Mouse (Mus musculus) embryonic facial prominence, embryonic 12.5 days (tissue): ENCODE data around the gene Tm4sf19. TPM values are rescaled to one million over a fixed set of nuclear protein-coding genes. Genes with fewer than 3 reads are reported as not detected.

ENCODE experiments used
- ATAC-seq: fragments of 200-750 bp; cut with Nextera tagmentation; 2 replicates; pipeline ENCODE4 v1.8.0; 2017; ENCODE audit not compliant: insufficient number of reproducible peaks, insufficient read depth, low FRiP score, low TSS enrichment
- H3K27ac ChIP-seq: fragments of 300-500 bp; sonication (generic); 2 replicates; pipeline ENCODE4 v1.5.1; 2016; ENCODE audit warnings: mild to moderate bottlenecking
- H3K27me3 ChIP-seq: fragments of 300-500 bp; sonication (generic); 2 replicates; pipeline ENCODE4 v1.6.1; 2016; ENCODE audit warnings: mild to moderate bottlenecking, moderate library complexity
- H3K36me3 ChIP-seq: fragments of 300-500 bp; sonication (generic); 2 replicates; pipeline ENCODE4 v1.6.1; 2016; ENCODE audit warnings: mild to moderate bottlenecking
- H3K4me1 ChIP-seq: fragments of 300-500 bp; sonication (generic); 2 replicates; pipeline ENCODE4 v1.6.1; 2016
- H3K4me2 ChIP-seq: fragments of 300-500 bp; sonication (generic); replicated peaks from 2 replicates; pipeline ENCODE4 v1.6.1; 2016; ENCODE audit warnings: mild to moderate bottlenecking, moderate library complexity
- H3K4me3 ChIP-seq: fragments of 300-500 bp; sonication (generic); 2 replicates; pipeline ENCODE4 v1.5.1; 2016; ENCODE audit warnings: mild to moderate bottlenecking
- H3K9ac ChIP-seq: fragments of 300-500 bp; sonication (generic); 2 replicates; pipeline ENCODE4 v1.6.1; 2016; ENCODE audit warnings: mild to moderate bottlenecking, moderate library complexity
- H3K9me3 ChIP-seq: fragments of 300-500 bp; sonication (generic); 2 replicates; pipeline ENCODE4 v1.6.1; 2016; ENCODE audit warnings: mild to moderate bottlenecking, moderate library complexity
- WGBS: fragments of 180-500 bp; shearing (Covaris S2); methylation state at CpG from one replicate; pipeline ENCODE4 v1.1.7; 2016; 5-methylcytosine and 5-hydroxymethylcytosine counted together
- polyA plus RNA-seq: library from polyadenylated mRNA; unstranded; fragments of >200 nt; fragmentation: Nextera tagmentation; extraction: Ambion mirVana; gene quantifications from 2 replicates; pipeline ENCODE4 v1.2.1, GENCODE M21; 2016

The Tm4sf19 gene
- not detected in 2 replicates for polyA plus RNA-seq

GRCm38 (mm10) chr16:32400267-32400666 lies at the start of gene Tm4sf19:
Tm4sf19 (plus strand) TSS chr16:32400506.
- Histone ChIP-seq H3K9me3 (no peaks in the 10 kb centered on the region), H3K27me3 (no peaks in the 10 kb centered on the region), H3K27ac (no peak within 1 kb of the TSS), H3K9ac (no peak within 1 kb of the TSS), H3K4me2 (no peak within 1 kb of the TSS), H3K4me3 (no peak within 1 kb of the TSS), H3K4me1 (peaks cover 13% of the 10 kb centered on the region; the same call in 1 of the 2 replicates), H3K36me3 (no peaks in the 10 kb centered on the region)
- 91% methylated on average over 7 of the region's 7 CpGs for WGBS
- ATAC-seq: no peak

GRCm38 (mm10) chr16:32350776-32351175 lies 49.5 kb upstream of the Tm4sf19 start:
- ATAC-seq: no peak
- 83% methylated on average over 3 of the region's 3 CpGs for WGBS
- Histone ChIP-seq H3K36me3 (peaks cover 22% of the 10 kb centered on the region), H3K27ac (no peak overlapping the region), H3K4me2 (no peak overlapping the region), H3K4me3 (no peak overlapping the region), H3K9me3 (no peaks in the 10 kb centered on the region), H3K9ac (no peak overlapping the region), H3K4me1 (no peaks in the 10 kb centered on the region), H3K27me3 (no peaks in the 10 kb centered on the region)

- H3K9ac ChIP-seq: no peak overlapping the region
- no peak overlapping the region for H3K27ac ChIP-seq
- 92% methylated on average over 2 of the region's 2 CpGs for WGBS
- H3K4me3 ChIP-seq: no peak overlapping the region
- H3K4me1 ChIP-seq: no peaks in the 10 kb centered on the region
- no peaks in the 10 kb centered on the region for H3K27me3 ChIP-seq
- ATAC-seq: no peak
- H3K4me2 ChIP-seq: no peak overlapping the region
- H3K9me3 ChIP-seq: no peaks in the 10 kb centered on the region
- H3K36me3 ChIP-seq: peaks cover 33% of the 10 kb centered on the region
Measured at GRCm38 (mm10) chr16:32363530-32363929, 36.8 kb upstream of the Tm4sf19 start.

GRCm38 (mm10) chr16:32371351-32371750 lies 29.0 kb upstream of the Tm4sf19 start:
- H3K27ac ChIP-seq: no peak overlapping the region
- H3K4me3 ChIP-seq: no peak overlapping the region
- no peak for ATAC-seq
- no peaks in the 10 kb centered on the region for H3K27me3 ChIP-seq
- H3K9ac ChIP-seq: no peak overlapping the region
- no peaks in the 10 kb centered on the region for H3K4me1 ChIP-seq
- no peak overlapping the region for H3K4me2 ChIP-seq
- H3K36me3 ChIP-seq: peaks cover 60% of the 10 kb centered on the region
- no peaks in the 10 kb centered on the region for H3K9me3 ChIP-seq
- 87% methylated on average over 4 of the region's 4 CpGs for WGBS

GRCm38 (mm10) chr16:32379575-32379974 lies 20.7 kb upstream of the Tm4sf19 start:
- Histone ChIP-seq H3K4me3 (no peak overlapping the region), H3K27me3 (no peaks in the 10 kb centered on the region), H3K4me2 (no peak overlapping the region), H3K4me1 (no peaks in the 10 kb centered on the region), H3K9me3 (no peaks in the 10 kb centered on the region), H3K27ac (no peak overlapping the region), H3K9ac (no peak overlapping the region), H3K36me3 (peaks cover 79% of the 10 kb centered on the region)
- 97% methylated on average over 2 of the region's 2 CpGs for WGBS
- no peak for ATAC-seq

- no peak overlapping the region for H3K4me3 ChIP-seq
- no peak overlapping the region for H3K4me2 ChIP-seq
- no peak for ATAC-seq
- no peak overlapping the region for H3K9ac ChIP-seq
- H3K36me3 ChIP-seq: peaks cover 70% of the 10 kb centered on the region
- H3K27me3 ChIP-seq: no peaks in the 10 kb centered on the region
- no peaks in the 10 kb centered on the region for H3K4me1 ChIP-seq
- no peaks in the 10 kb centered on the region for H3K9me3 ChIP-seq
- H3K27ac ChIP-seq: no peak overlapping the region
Measured at GRCm38 (mm10) chr16:32382901-32383300, 17.4 kb upstream of the Tm4sf19 start.

- Histone ChIP-seq H3K4me3 (no peak overlapping the region), H3K27ac (no peak overlapping the region), H3K27me3 (no peaks in the 10 kb centered on the region), H3K9ac (no peak overlapping the region), H3K9me3 (no peaks in the 10 kb centered on the region), H3K36me3 (peaks cover 50% of the 10 kb centered on the region), H3K4me2 (no peak overlapping the region), H3K4me1 (no peaks in the 10 kb centered on the region)
- 86% methylated on average over 2 of the region's 2 CpGs for WGBS
- no peak for ATAC-seq
Measured at GRCm38 (mm10) chr16:32384885-32385284, 15.4 kb upstream of the Tm4sf19 start.

GRCm38 (mm10) chr16:32386826-32387225 lies 13.5 kb upstream of the Tm4sf19 start:
- Histone ChIP-seq H3K27me3 (no peaks in the 10 kb centered on the region), H3K9ac (no peak overlapping the region), H3K36me3 (peaks cover 44% of the 10 kb centered on the region), H3K9me3 (no peaks in the 10 kb centered on the region), H3K4me1 (no peaks in the 10 kb centered on the region), H3K4me3 (no peak overlapping the region), H3K27ac (no peak overlapping the region), H3K4me2 (no peak overlapping the region)
- no peak for ATAC-seq
- 89% methylated on average over 3 of the region's 3 CpGs for WGBS

GRCm38 (mm10) chr16:32389049-32389448 lies 11.3 kb upstream of the Tm4sf19 start:
- Histone ChIP-seq H3K4me2 (no peak overlapping the region), H3K4me3 (no peak overlapping the region), H3K9me3 (no peaks in the 10 kb centered on the region), H3K27ac (no peak overlapping the region), H3K4me1 (no peaks in the 10 kb centered on the region), H3K9ac (no peak overlapping the region), H3K36me3 (peaks cover 36% of the 10 kb centered on the region), H3K27me3 (no peaks in the 10 kb centered on the region)
- no peak for ATAC-seq

GRCm38 (mm10) chr16:32389841-32390240 lies 10.5 kb upstream of the Tm4sf19 start:
- Histone ChIP-seq H3K9ac (no peak overlapping the region), H3K4me1 (no peaks in the 10 kb centered on the region), H3K36me3 (peaks cover 33% of the 10 kb centered on the region), H3K4me2 (no peak overlapping the region), H3K9me3 (no peaks in the 10 kb centered on the region), H3K27ac (no peak overlapping the region), H3K27me3 (no peaks in the 10 kb centered on the region), H3K4me3 (no peak overlapping the region)
- 89% methylated on average over 3 of the region's 3 CpGs for WGBS
- ATAC-seq: no peak

- no peak for ATAC-seq
- WGBS: 86% methylated on average over 3 of the region's 3 CpGs
- peaks cover 24% of the 10 kb centered on the region for H3K36me3 ChIP-seq
- no peaks in the 10 kb centered on the region for H3K9me3 ChIP-seq
- no peak overlapping the region for H3K4me3 ChIP-seq
- H3K9ac ChIP-seq: no peak overlapping the region
- no peaks in the 10 kb centered on the region for H3K27me3 ChIP-seq
- H3K4me2 ChIP-seq: no peak overlapping the region
- H3K27ac ChIP-seq: no peak overlapping the region
- H3K4me1 ChIP-seq: peaks cover 5% of the 10 kb centered on the region; the same call in 1 of the 2 replicates
Measured at GRCm38 (mm10) chr16:32390882-32391281, 9.4 kb upstream of the Tm4sf19 start.

- Histone ChIP-seq H3K27ac (0 out of 2 replicates have a peak overlapping the region, but pooled peaks have one; percentile 70), H3K4me1 (peaks cover 13% of the 10 kb centered on the region; the same call in 1 of the 2 replicates), H3K4me2 (no peak overlapping the region), H3K9me3 (no peaks in the 10 kb centered on the region), H3K4me3 (no peak overlapping the region), H3K9ac (no peak overlapping the region), H3K27me3 (no peaks in the 10 kb centered on the region), H3K36me3 (peaks cover 12% of the 10 kb centered on the region)
- 61% methylated on average over 6 of the region's 6 CpGs for WGBS
- 0 out of 2 replicates have a peak, but pooled peaks have one; percentile 47 for ATAC-seq
Measured at GRCm38 (mm10) chr16:32395679-32396540, 4.4 kb upstream of the Tm4sf19 start.
